Mouse (Mus musculus) brown adipose tissue, adult 24 weeks (tissue): Measurements from ENCODE around the gene Eif4a3. TPM values are rescaled to one million over a fixed set of nuclear protein-coding genes. Genes with fewer than 3 reads are reported as not detected.

Experiments used
- H3K27ac ChIP-seq: fragments of 200-500 bp; replicated peaks from 2 replicates; pipeline ENCODE4 v1.5.1; 2012; ENCODE audit warnings: low read depth, mild to moderate bottlenecking, low read length
- H3K4me1 ChIP-seq: fragments of 200-500 bp; 2 replicates; pipeline ENCODE4 v1.6.1; 2012; ENCODE audit warnings: low read length, mixed read lengths; ENCODE audit not compliant: control insufficient read depth, insufficient read depth, insufficient read length
- H3K4me3 ChIP-seq: fragments of 200-500 bp; 2 replicates; pipeline ENCODE4 v1.5.1; 2012; ENCODE audit warnings: low read depth, mild to moderate bottlenecking, low read length, moderate library complexity; ENCODE audit not compliant: insufficient read depth
- polyA plus RNA-seq: library from polyadenylated mRNA; stranded (reverse); fragments of >200 nt; gene quantifications from 2 replicates; pipeline ENCODE4 v1.2.4, GENCODE M21; 2012; ENCODE audit not compliant: missing spikeins, insufficient read depth, insufficient read length

Eif4a3 gene
- polyA plus RNA-seq, result 54.8 and 76.2 TPM in 2 replicates

DNA sequence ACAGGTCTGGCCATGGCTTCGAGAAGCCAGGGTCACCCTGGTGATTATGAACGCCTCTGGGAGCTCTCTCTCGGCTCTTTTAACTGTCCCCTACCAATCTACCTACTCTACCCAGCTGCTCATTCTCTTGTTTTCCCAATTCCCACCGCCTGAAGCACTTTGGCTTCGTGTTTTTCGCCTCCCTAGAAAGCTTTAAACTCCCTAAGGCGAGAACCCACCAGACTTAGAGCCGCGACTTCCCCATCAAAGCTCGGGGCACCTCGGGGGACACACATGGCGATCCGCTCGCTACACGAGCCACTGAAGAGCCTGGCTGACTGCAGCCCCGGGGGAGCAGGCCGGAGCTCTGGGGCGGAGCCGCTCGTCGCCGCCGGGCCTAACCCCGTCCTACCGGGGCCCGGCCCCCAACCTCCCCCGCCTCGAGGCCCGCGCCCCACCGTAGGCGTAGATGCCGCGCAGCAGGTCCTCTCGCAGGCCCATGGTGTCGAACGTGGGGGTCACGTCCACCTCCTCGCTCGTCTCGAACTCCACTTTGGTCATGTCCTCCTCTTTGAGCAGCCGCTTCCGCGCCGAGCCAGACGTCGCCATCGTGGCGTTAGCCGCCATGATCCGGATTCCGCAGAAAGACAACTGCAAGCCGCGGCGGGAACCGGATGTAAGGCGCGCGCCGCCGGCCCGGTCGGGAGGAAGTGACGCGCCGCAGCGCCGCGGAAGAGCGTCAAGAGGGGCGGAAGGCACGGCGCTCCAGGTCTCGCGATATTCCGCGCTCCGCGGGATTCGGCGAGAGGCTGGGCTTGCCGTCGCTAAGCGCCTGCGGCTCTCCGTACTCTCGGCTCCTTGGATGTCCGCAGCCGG lies at the start of gene Eif4a3:
Eif4a3 (minus strand) TSS at position 699 of the 855 bp plus-strand sequence.
- Histone ChIP-seq H3K27ac (peak within 1 kb of the TSS; percentile 89), H3K4me1 (peaks cover 6% of the 10 kb centered on the region; the same call in 1 of the 2 replicates), H3K4me3 (peak within 1 kb of the TSS; percentile 94)

- no peaks in the 10 kb centered on the region for H3K4me1 ChIP-seq
- H3K4me3 ChIP-seq, result no peak overlapping the region
- H3K27ac ChIP-seq, result no peak overlapping the region
Measured at GRCm38 (mm10) chr11:119347125-119347524, 47.2 kb upstream of the Eif4a3 start.

- Histone ChIP-seq H3K27ac (no peak overlapping the region), H3K4me3 (no peak overlapping the region), H3K4me1 (no peaks in the 10 kb centered on the region)
Measured at GRCm38 (mm10) chr11:119344865-119345264, 45.0 kb upstream of the Eif4a3 start.

DNA sequence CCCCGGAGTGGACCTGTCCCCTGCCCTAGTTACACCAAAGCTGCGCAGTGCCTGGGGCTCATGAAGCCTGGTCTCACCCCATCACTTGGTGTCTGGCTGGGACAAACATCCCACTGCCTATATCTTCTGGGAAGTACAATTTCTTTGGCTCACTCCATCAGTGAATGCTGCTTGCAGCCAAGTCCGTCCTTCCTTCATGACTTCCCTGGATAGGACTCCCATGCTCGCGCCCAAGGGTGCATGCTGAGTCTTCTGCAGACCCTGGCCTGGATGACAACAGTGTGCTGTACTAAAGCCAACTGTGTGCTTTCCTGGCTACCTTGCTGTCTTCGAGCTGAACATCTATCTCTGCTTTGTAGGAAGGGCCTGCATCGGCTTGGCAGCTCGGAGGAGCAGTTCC lies 44.3 kb upstream of the Eif4a3 start:
- Histone ChIP-seq H3K4me1 (no peaks in the 10 kb centered on the region), H3K4me3 (no peak overlapping the region), H3K27ac (no peak overlapping the region)

DNA sequence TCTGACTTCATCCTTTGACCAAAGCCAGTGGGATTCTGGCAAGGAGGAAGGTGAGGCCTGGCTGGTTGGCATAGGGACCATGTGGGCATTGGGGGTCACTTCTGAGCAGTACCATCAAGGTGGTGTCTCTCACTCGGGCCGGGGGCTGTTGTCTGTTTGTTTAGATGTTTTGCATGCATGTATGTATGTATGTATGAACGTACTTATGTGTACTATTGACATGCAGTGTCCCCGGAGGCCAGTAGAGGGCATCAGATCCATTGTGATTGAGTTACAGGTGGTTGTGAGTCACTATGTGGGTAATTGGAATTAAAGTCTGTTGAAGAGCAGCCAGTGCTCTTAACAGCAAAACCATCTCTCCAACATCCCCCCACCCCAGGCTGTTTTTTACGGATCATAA lies 39.7 kb upstream of the Eif4a3 start:
- Histone ChIP-seq H3K4me3 (no peak overlapping the region), H3K27ac (no peak overlapping the region), H3K4me1 (no peaks in the 10 kb centered on the region)

DNA sequence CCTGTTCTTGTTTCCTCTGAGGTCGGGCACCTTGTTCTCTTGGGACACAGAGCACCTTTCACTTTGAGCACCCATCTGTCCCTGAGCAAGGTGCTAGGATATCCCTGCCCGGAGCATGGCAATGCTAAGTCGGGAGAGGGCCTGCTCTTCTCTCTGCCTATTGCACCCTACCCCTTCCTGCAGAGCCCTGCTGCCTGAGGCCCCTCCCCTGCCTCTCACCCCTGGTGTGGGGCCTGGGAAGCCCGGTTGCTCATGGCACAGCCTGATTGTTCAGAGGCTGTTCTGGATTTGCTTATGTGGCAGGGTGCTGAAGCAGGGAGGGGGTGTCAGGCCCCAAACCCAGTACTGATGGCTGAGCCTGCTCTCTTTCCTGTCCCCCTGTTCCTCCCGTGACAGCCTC lies 39.3 kb upstream of the Eif4a3 start:
- no peak overlapping the region for H3K27ac ChIP-seq

DNA sequence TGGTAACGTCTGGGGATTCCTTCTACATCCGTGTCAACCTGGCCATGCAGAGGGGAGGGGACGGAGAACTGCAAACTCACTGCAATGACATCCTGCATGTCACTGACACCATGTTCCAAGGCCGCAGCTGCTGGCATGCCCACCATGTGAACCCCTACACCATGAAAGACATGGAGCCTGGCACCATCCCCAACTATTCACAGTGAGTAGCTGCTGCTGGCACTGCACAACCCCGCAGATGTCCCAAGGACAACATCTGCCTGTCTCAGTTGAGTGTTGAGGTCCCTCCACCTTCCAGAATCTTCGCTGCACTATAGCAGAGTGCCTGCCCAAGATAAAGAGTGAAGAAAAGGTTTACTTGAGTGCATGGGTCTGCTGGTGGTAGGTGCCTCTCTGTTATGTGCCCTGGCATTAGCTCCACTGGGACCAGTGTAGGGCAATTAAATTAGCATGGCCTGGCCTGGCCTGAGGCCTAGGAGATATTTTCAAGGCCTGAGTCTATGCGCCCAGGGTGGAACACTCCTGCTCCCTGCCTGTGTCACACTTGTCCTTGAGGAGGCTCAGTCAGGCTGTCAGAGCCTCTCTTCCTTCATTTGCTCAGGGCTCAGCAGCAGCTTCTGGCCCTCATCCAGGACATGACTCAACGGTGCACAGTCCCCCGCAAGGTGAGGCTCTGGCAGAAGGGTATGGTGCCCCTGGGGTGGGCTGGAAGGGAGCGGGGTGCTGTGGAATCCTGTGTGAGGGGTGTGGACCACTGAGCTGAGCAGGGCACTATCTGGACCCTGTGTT lies 38.6 kb upstream of the Eif4a3 start:
- H3K27ac ChIP-seq, result no peak overlapping the region
- no peak overlapping the region for H3K4me3 ChIP-seq
- no peaks in the 10 kb centered on the region for H3K4me1 ChIP-seq

More for the DNA sequence above, 39.3 kb upstream of the Eif4a3 start:
- Histone ChIP-seq H3K4me1 (no peaks in the 10 kb centered on the region), H3K4me3 (no peak overlapping the region)

GRCm38 (mm10) chr11:119331970-119332369 lies 32.1 kb upstream of the Eif4a3 start:
- Histone ChIP-seq H3K27ac (no peak overlapping the region), H3K4me1 (no peaks in the 10 kb centered on the region), H3K4me3 (no peak overlapping the region)

- H3K4me3 ChIP-seq, result no peak overlapping the region
- no peaks in the 10 kb centered on the region for H3K4me1 ChIP-seq
- H3K27ac ChIP-seq, result no peak overlapping the region
Measured at GRCm38 (mm10) chr11:119330592-119330991, 30.7 kb upstream of the Eif4a3 start.

GRCm38 (mm10) chr11:119325068-119325467 lies 25.2 kb upstream of the Eif4a3 start:
- Histone ChIP-seq H3K4me3 (no peak overlapping the region), H3K27ac (no peak overlapping the region), H3K4me1 (no peaks in the 10 kb centered on the region)

DNA sequence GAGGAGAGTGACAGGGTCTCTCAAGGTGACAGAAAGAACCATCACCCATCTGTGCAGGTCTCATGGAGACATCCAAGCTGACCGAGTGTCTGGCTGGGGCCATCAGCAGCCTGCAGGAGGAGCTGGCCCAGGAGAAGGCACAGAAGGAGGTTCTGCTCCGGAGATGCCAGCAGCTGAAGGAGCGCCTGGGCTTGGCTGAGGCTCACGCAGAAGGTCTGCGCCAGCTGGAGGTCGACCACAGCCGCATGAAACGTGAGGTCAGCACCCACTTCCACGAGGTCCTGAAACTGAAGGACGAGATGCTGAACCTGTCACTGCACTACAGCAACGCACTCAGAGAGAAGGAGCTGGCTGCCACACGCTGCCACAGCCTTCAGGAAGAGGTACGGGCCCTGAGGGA lies 22.6 kb upstream of the Eif4a3 start:
- no peak overlapping the region for H3K27ac ChIP-seq

GRCm38 (mm10) chr11:119316720-119317119 lies 16.8 kb upstream of the Eif4a3 start:
- no peak overlapping the region for H3K4me3 ChIP-seq
- H3K27ac ChIP-seq, result no peak overlapping the region

More for the DNA sequence above, 22.6 kb upstream of the Eif4a3 start:
- H3K4me3 ChIP-seq, result no peak overlapping the region
- H3K4me1 ChIP-seq, result no peaks in the 10 kb centered on the region

DNA sequence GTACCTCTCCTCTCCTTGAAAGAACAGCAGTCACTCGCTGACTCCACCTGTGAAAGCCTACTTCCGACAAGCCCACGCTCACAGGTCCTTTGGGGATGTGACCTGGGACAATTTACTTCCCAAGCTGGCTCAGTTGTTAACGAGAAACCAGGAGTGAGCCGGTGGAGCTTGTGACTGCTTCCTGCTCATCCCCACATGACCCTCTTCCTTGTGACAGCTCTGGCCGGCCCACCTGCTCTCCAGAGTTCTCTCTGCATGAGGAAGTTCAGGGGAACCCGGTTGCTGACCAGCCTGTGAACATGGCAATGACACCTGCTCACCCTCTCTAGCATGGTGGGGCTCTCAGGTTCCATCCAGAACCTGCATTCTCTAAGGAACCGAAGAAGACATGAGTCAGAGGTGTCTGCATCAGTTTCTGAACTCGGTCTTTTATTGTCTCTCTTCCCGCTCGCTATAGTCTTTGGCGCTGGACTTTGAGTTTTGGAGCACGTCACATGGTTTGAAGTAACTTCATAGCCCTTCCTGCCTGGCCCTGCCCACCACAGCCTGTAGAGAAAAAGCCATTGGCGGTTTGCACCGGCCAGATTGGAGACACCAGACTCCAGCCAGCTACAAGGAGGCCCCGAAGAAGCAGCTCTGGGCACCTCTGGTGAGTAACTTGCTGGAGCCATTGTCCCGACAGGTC lies 14.5 kb upstream of the Eif4a3 start:
- no peak overlapping the region for H3K27ac ChIP-seq
- H3K4me3 ChIP-seq, result no peak overlapping the region
- no peaks in the 10 kb centered on the region for H3K4me1 ChIP-seq

More at GRCm38 (mm10) chr11:119316720-119317119, 16.8 kb upstream of the Eif4a3 start:
- no peaks in the 10 kb centered on the region for H3K4me1 ChIP-seq

GRCm38 (mm10) chr11:119310621-119311020 lies 10.7 kb upstream of the Eif4a3 start:
- Histone ChIP-seq H3K4me3 (no peak overlapping the region), H3K4me1 (no peaks in the 10 kb centered on the region), H3K27ac (no peak overlapping the region)

GRCm38 (mm10) chr11:119307916-119308315 lies 8.0 kb upstream of the Eif4a3 start:
- H3K4me3 ChIP-seq, result no peak overlapping the region
- no peaks in the 10 kb centered on the region for H3K4me1 ChIP-seq
- H3K27ac ChIP-seq, result no peak overlapping the region
